ENCODE assay signal across 18 mouse cellular contexts in the genomic region with DNA sequence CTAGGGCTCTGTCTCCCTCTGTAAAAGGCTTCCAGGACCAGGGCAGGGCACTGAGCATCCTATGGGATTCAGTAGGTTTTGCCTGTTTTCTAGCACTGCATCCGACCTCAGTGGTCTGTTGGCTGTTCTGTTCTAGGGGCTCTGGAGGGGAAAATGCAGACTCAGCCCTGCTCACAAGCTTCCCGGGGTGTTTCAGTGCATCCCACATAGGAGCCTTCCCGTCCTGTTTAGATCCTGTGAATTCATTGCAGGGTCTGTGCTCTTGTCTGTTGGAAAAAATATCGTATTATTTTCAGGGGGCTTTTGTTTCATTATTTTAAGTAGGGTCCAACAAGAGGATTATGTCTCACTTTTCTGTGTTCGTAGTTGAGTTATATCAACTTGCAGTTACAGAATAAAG.
DNase-seq lines count a peak whose midpoint lies in the region; ATAC-seq lines count a peak whose summit lies in the region.
"Had no signal": no experiment of that assay in that cellular context is flagged by ENCODE, and none has a peak within 500 bp of the region (broad histone marks: within the 10 kb centered on the region; RNA-seq: fewer than 3 reads in every experiment).

No protein-coding gene starts in this region.

- no peaks in the 10 kb centered on the region for H3K9me3 ChIP-seq in hindbrain, embryonic 10.5 days
- H3K9me3 ChIP-seq in hindbrain, embryonic 13.5 days = no peaks in the 10 kb centered on the region
- H3K9me3 ChIP-seq in lung, embryonic 15.5 days = no peaks in the 10 kb centered on the region
- no peaks in the 10 kb centered on the region for H3K9me3 ChIP-seq in forebrain, embryonic 15.5 days

- peaks cover 14% of the 10 kb centered on the region for H3K36me3 ChIP-seq in hindbrain, embryonic 10.5 days
- H3K36me3 ChIP-seq in hindbrain, embryonic 13.5 days = no peaks in the 10 kb centered on the region
- no peaks in the 10 kb centered on the region for H3K36me3 ChIP-seq in lung, embryonic 15.5 days
- H3K36me3 ChIP-seq in forebrain, embryonic 15.5 days = no peaks in the 10 kb centered on the region

- no peak overlapping the region for H3K4me3 ChIP-seq in hindbrain, embryonic 10.5 days
- no peak overlapping the region for H3K4me3 ChIP-seq in hindbrain, embryonic 13.5 days
- H3K4me3 ChIP-seq in lung, embryonic 15.5 days = no peak overlapping the region
- H3K4me3 ChIP-seq in forebrain, embryonic 15.5 days = no peak overlapping the region
- H3K4me3 ChIP-seq: heart, adult 2 months; myocyte had no signal

- intact Hi-C loops in left cerebral cortex, postnatal 36 days (cut with DNase I) = no loop called here

- DNase-seq in hindbrain, embryonic 10.5 days (ENCODE audit: low spot score) = no peak
- DNase-seq in lung, postnatal 25 days (ENCODE audit: low spot score) = no peak
- no peak for DNase-seq in left cerebral cortex, postnatal 36 days (ENCODE audit: low spot score in 2 of 2)
- DNase-seq in adrenal gland, adult (ENCODE audit: inconsistent age in 2 of 2, low spot score in 1 of 2) = no peak
- DNase-seq: adrenal gland, postnatal 36 days; B cell, adult 2 months; cerebellum, adult 18-20 months; cerebellum, postnatal 25 days; gastrocnemius, postnatal 10 days; heart, adult 2 months; right cerebral cortex, postnatal 4 days; thymus, adult 2 months had no signal

- H3K27me3 ChIP-seq in hindbrain, embryonic 10.5 days (ENCODE audit: insufficient read depth, poor library complexity, severe bottlenecking) = peaks cover 14% of the 10 kb centered on the region
- H3K27me3 ChIP-seq in hindbrain, embryonic 13.5 days = no peaks in the 10 kb centered on the region
- no peaks in the 10 kb centered on the region for H3K27me3 ChIP-seq in lung, embryonic 15.5 days
- no peaks in the 10 kb centered on the region for H3K27me3 ChIP-seq in forebrain, embryonic 15.5 days

- peak overlapping the region; percentile 72; the same call in 1 of the 2 replicates for H3K27ac ChIP-seq in hindbrain, embryonic 10.5 days
- no peak overlapping the region for H3K27ac ChIP-seq in hindbrain, embryonic 13.5 days
- peak overlapping the region; percentile 40; the same call in 1 of the 2 replicates for H3K27ac ChIP-seq in lung, embryonic 15.5 days
- H3K27ac ChIP-seq in forebrain, embryonic 15.5 days (replicated peaks) = no peak overlapping the region
- H3K27ac ChIP-seq: heart, adult 2 months; liver, embryonic 14.5 days had no signal

- WGBS in hindbrain, embryonic 10.5 days = 27% methylated on average over 5 of the region's 5 CpGs
- WGBS in hindbrain, embryonic 13.5 days = 29% methylated on average over 5 of the region's 5 CpGs
- WGBS in lung, embryonic 15.5 days = 37% methylated on average over 5 of the region's 5 CpGs
- WGBS in forebrain, embryonic 15.5 days = 6% methylated on average over 5 of the region's 5 CpGs

- ATAC-seq in hindbrain, embryonic 13.5 days (ENCODE audit: low FRiP score) = no peak
- no peak for ATAC-seq in lung, embryonic 15.5 days (ENCODE audit: borderline replicate concordance, extremely low read depth, low FRiP score, low TSS enrichment)
- 0 out of 2 replicates have a peak, but pooled peaks have one; percentile 51 for ATAC-seq in forebrain, embryonic 15.5 days (replicated peaks)
- ATAC-seq: inflammation-experienced regulatory T-cells, adult 6 months had no signal

- H3K4me2 ChIP-seq in hindbrain, embryonic 13.5 days = no peak overlapping the region
- no peak overlapping the region for H3K4me2 ChIP-seq in lung, embryonic 15.5 days
- no peak overlapping the region for H3K4me2 ChIP-seq in forebrain, embryonic 15.5 days (replicated peaks)

- H3K4me1 ChIP-seq in hindbrain, embryonic 10.5 days (replicated peaks) = peaks cover 56% of the 10 kb centered on the region
- peaks cover 18% of the 10 kb centered on the region for H3K4me1 ChIP-seq in hindbrain, embryonic 13.5 days (replicated peaks)
- peaks cover 50% of the 10 kb centered on the region for H3K4me1 ChIP-seq in lung, embryonic 15.5 days
- peaks cover 19% of the 10 kb centered on the region for H3K4me1 ChIP-seq in forebrain, embryonic 15.5 days

- H3K9ac ChIP-seq in hindbrain, embryonic 13.5 days = no peak overlapping the region
- no peak overlapping the region for H3K9ac ChIP-seq in lung, embryonic 15.5 days
- no peak overlapping the region for H3K9ac ChIP-seq in forebrain, embryonic 15.5 days (replicated peaks)
- H3K9ac ChIP-seq: liver, embryonic 14.5 days had no signal

Comparison
In these comparisons a context has a peak if more than half of its experiments do, and no peak if none do; other contexts are left out.
1. H3K27ac ChIP-seq: peak in hindbrain, embryonic 10.5 days (single experiment) and lung, embryonic 15.5 days (single experiment); none in hindbrain, embryonic 13.5 days (single experiment) and forebrain, embryonic 15.5 days (single experiment).